Mouse (Mus musculus) heart, embryonic 16.5 days (tissue): Measurements from ENCODE around the gene Gm5930. TPM values are rescaled to one million over a fixed set of nuclear protein-coding genes. Genes with fewer than 3 reads are reported as not detected.
"Not testable (repeated sequence)": the region's sequence is repeated elsewhere in the genome, so short reads cannot be mapped to it uniquely, and the experiment has no call there.

Source experiments
- ATAC-seq: fragments of 200-750 bp; cut with Nextera tagmentation; replicated peaks from 2 replicates; pipeline ENCODE4 v1.8.0; 2017; ENCODE audit warnings: moderate number of reproducible peaks; ENCODE audit not compliant: insufficient read depth, low FRiP score; ENCODE audit errors: extremely low read depth
- H3K27ac ChIP-seq: fragments of 300-500 bp; sonication (generic); 2 replicates; pipeline ENCODE4 v1.5.1; 2014; ENCODE audit warnings: mild to moderate bottlenecking, low read length, control low read depth, moderate library complexity
- H3K27me3 ChIP-seq: fragments of 300-500 bp; sonication (generic); 2 replicates; pipeline ENCODE4 v1.6.1; 2014; ENCODE audit warnings: low read length, mixed read lengths; ENCODE audit not compliant: control insufficient read depth, insufficient read depth
- H3K36me3 ChIP-seq: fragments of 300-500 bp; sonication (generic); 2 replicates; pipeline ENCODE4 v1.6.1; 2014; ENCODE audit not compliant: control insufficient read depth, insufficient read depth
- H3K4me1 ChIP-seq: fragments of 300-500 bp; sonication (generic); 2 replicates; pipeline ENCODE4 v1.6.1; 2014; ENCODE audit warnings: low read length, mixed read lengths; ENCODE audit not compliant: control insufficient read depth, insufficient read depth
- H3K4me2 ChIP-seq: fragments of 300-500 bp; sonication (generic); 2 replicates; pipeline ENCODE4 v1.6.1; 2014; ENCODE audit warnings: low read depth, mild to moderate bottlenecking, control low read depth, low read length
- H3K4me3 ChIP-seq: fragments of 300-500 bp; sonication (generic); 2 replicates; pipeline ENCODE4 v1.5.1; 2014; ENCODE audit warnings: mild to moderate bottlenecking, control low read depth, low read length
- H3K9ac ChIP-seq: fragments of 300-500 bp; sonication (generic); 2 replicates; pipeline ENCODE4 v1.6.1; 2014; ENCODE audit warnings: low read length, control low read depth
- H3K9me3 ChIP-seq: fragments of 300-500 bp; sonication (generic); replicated peaks from 2 replicates; pipeline ENCODE4 v1.6.1; 2016; ENCODE audit warnings: low read length; ENCODE audit not compliant: control insufficient read depth
- WGBS: fragments of 180-500 bp; shearing (Covaris S2); extraction: QIAGEN DNeasy Blood & Tissue Kit; methylation state at CpG from one replicate; pipeline ENCODE4 v1.1.7; 2014; 5-methylcytosine and 5-hydroxymethylcytosine counted together
- polyA plus RNA-seq: library from polyadenylated mRNA; unstranded; fragments of >200 nt; fragmentation: Nextera tagmentation; extraction: Ambion mirVana; gene quantifications from 2 replicates; pipeline ENCODE4 v1.2.1, GENCODE M21; 2015

The Gm5930 gene
- not detected in 2 replicates for polyA plus RNA-seq

DNA sequence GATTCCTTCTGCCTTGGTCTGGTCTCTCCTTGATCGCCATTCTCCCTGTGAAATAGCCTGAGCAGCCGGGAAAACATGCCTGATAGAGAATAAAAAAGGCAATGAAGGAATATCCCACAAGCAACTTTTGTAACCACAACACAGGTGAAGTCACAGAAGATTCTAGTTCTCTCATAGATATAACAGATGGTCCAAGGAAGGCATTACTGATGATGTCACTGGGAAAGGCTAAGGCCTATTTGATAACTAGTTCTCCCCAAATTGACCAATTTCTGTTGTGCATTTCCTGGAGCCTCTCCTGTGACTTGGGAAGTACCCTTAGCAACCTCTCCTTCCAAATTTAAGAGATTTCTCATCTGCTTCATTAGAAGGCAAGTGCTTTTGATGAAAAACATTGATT is at the start of gene Gm5930:
Gene Gm5930, minus strand, starts transcription at position 101 of the 400 bp plus-strand sequence.
- not testable (repeated sequence) for H3K4me2 ChIP-seq, H3K9ac ChIP-seq, H3K9me3 ChIP-seq, ATAC-seq, H3K4me1 ChIP-seq, H3K36me3 ChIP-seq, H3K27ac ChIP-seq, H3K27me3 ChIP-seq, H3K4me3 ChIP-seq
- WGBS = no CpG with 5 or more reads among the region's 2 CpGs

DNA sequence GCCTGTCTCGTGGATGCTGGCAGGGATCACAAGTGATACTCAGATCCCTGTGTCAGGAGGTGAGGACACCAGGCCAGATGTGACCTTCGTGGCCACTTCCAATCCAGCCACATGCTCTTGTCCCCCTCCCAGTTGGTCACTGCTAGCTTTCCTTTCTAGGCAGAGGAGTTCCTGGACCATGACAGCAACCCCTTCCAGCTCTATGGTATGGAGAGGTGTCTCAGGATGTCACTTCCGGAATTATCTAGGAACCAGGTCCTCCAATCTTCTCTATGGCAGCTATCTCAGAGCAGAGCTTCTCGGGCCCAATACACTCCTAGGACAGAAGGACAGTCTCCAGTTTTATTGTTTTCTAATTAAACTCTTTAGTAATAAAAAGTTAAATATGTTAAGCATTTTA is 45.8 kb upstream of the Gm5930 start:
- H3K27me3 ChIP-seq, H3K4me1 ChIP-seq, H3K4me3 ChIP-seq, H3K9me3 ChIP-seq, ATAC-seq, H3K36me3 ChIP-seq, H3K9ac ChIP-seq, H3K27ac ChIP-seq, H3K4me2 ChIP-seq: not testable (repeated sequence)
- WGBS = 66% methylated on average over 3 of the region's 4 CpGs

DNA sequence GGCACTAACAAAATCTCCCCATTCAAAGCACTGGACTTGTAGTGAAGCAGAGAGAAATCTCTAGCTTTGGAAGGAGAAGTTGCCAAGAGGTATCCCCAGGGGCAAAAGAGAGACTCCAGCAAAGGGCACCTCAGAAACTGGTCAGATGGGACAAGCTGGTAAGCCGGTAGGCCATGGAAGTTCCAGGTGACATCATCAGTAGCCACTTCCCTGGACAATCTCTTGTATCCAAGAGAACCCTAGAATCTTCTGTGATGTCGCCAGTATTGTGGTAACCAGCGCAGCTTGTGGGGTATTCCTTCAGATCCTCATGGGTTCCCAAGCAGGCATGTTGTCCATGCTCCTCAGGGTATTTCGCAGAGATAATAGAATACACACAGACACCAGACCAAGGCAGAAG is 26.7 kb upstream of the Gm5930 start, which contains the start of gene Gm8229:
Gene Gm8229, plus strand, starts transcription at position 301 of the 400 bp plus-strand sequence.
- not testable (repeated sequence) for H3K9ac ChIP-seq, H3K4me2 ChIP-seq, H3K27ac ChIP-seq, H3K27me3 ChIP-seq, H3K4me1 ChIP-seq, H3K9me3 ChIP-seq, H3K36me3 ChIP-seq, H3K4me3 ChIP-seq, ATAC-seq
- 86% methylated on average over 4 of the region's 4 CpGs for WGBS

DNA sequence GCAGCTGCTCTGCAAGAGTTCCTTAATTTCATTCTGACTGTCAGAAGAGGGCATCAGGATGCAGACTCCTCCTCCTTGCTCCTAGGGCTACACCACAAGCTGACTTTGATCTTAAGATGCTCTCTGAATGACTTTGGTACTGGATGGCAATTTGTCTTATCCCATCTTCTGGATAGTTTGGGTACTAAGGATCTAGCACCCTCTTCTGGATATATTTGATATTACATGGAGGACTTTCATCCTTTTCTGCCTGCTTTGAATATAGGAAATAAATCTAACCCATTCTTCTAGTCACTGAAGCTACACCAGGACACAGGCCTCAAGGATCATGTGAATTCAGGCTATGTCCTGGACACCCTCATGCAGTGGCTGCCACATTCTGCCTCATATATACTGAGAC is 23.9 kb upstream of the Gm5930 start:
- not testable (repeated sequence) for H3K4me1 ChIP-seq, H3K27ac ChIP-seq, H3K4me3 ChIP-seq, H3K9me3 ChIP-seq, ATAC-seq, H3K4me2 ChIP-seq, H3K27me3 ChIP-seq, H3K36me3 ChIP-seq, H3K9ac ChIP-seq

GRCm38 (mm10) chr14:44361416-44361815 is 23.0 kb upstream of the Gm5930 start:
- not testable (repeated sequence) for H3K27ac ChIP-seq, H3K4me2 ChIP-seq, H3K4me1 ChIP-seq, H3K36me3 ChIP-seq, H3K9me3 ChIP-seq, ATAC-seq, H3K9ac ChIP-seq, H3K4me3 ChIP-seq, H3K27me3 ChIP-seq
- WGBS = 38% methylated on average over 2 of the region's 2 CpGs

- not testable (repeated sequence) for H3K27me3 ChIP-seq
These were observed 26.3 kb downstream of the Gm5930 start for GRCm38 (mm10) chr14:44312049-44312448.

GRCm38 (mm10) chr14:44285280-44285679 is 53.1 kb downstream of the Gm5930 start, which contains the start of gene Gm8220:
TSS of gene Gm8220 (plus strand) at chr14:44285580.
- H3K36me3 ChIP-seq, H3K9ac ChIP-seq, H3K27me3 ChIP-seq, H3K4me1 ChIP-seq, H3K4me2 ChIP-seq, H3K27ac ChIP-seq, H3K9me3 ChIP-seq, ATAC-seq, H3K4me3 ChIP-seq: not testable (repeated sequence)
- 76% methylated on average over 1 of the region's 2 CpGs for WGBS

More at GRCm38 (mm10) chr14:44312049-44312448, 26.3 kb downstream of the Gm5930 start:
- H3K4me2 ChIP-seq, H3K9me3 ChIP-seq, H3K4me1 ChIP-seq, ATAC-seq, H3K27ac ChIP-seq, H3K9ac ChIP-seq, H3K4me3 ChIP-seq, H3K36me3 ChIP-seq: not testable (repeated sequence)
- 71% methylated on average over 4 of the region's 4 CpGs for WGBS

Other genes starting within 250 kb of the Gm5930 start
- gene Ear2, start 235.9 kb downstream of the Gm5930 start, polyA plus RNA-seq = 0.75 and 1.1 TPM in 2 replicates
- gene Gm3327, start 214.7 kb downstream of the Gm5930 start, polyA plus RNA-seq = not detected in 2 replicates
- gene Gm8212, start 140.9 kb downstream of the Gm5930 start, polyA plus RNA-seq = not detected in 2 replicates
- not detected in 2 replicates for gene 4930503E14Rik, start 125.3 kb downstream of the Gm5930 start, polyA plus RNA-seq
- not detected in 2 replicates for gene Gm8220, start 53.0 kb downstream of the Gm5930 start, polyA plus RNA-seq
- gene Gm8229, start 26.8 kb upstream of the Gm5930 start, polyA plus RNA-seq = not detected in 2 replicates
- not detected in 2 replicates for gene Gm3371, start 72.1 kb upstream of the Gm5930 start, polyA plus RNA-seq
- gene Gm8232, start 95.1 kb upstream of the Gm5930 start, polyA plus RNA-seq = not detected in 2 replicates
- gene BC061237, start 153.9 kb upstream of the Gm5930 start, polyA plus RNA-seq = not detected in 2 replicates
- not detected in 2 replicates for gene Gm17093, start 179.7 kb upstream of the Gm5930 start, polyA plus RNA-seq
- gene Gm8247, start 244.6 kb upstream of the Gm5930 start, polyA plus RNA-seq = not detected in 2 replicates